Comparison of ENCODE assay signal across 16 mouse cellular contexts in genomic region chr1:62782155-62782554, GRCm38 (mm10).
"Had no signal": no experiment of that assay in that cellular context is flagged by ENCODE, and none has a peak within 500 bp of the region (broad histone marks: within the 10 kb centered on the region; RNA-seq: fewer than 3 reads in every experiment).

No protein-coding gene starts in this region.

- H3K4me3 ChIP-seq: limb, embryonic 12.5 days; limb, embryonic 15.5 days; midbrain, embryonic 12.5 days; midbrain, embryonic 15.5 days; neural tube, embryonic 12.5 days; neural tube, embryonic 15.5 days had no signal

- H3K27ac ChIP-seq: limb, embryonic 12.5 days; limb, embryonic 15.5 days; liver, embryonic 14.5 days; macrophage; midbrain, embryonic 12.5 days; midbrain, embryonic 15.5 days; neural tube, embryonic 12.5 days; neural tube, embryonic 15.5 days had no signal

- H3K9me3 ChIP-seq: limb, embryonic 12.5 days; limb, embryonic 15.5 days; midbrain, embryonic 12.5 days; midbrain, embryonic 15.5 days; neural tube, embryonic 12.5 days; neural tube, embryonic 15.5 days had no signal

- H3K27me3 ChIP-seq: limb, embryonic 15.5 days; midbrain, embryonic 15.5 days; neural tube, embryonic 15.5 days had no signal

- DNase-seq: kidney, postnatal 10 days; left cerebral cortex, postnatal 4 days; liver, postnatal 0 days; lung, embryonic 14.5 days; retina, postnatal 1 day; right cerebral cortex, postnatal 25 days; thymus, adult 18-20 months; thymus, postnatal 36 days had no signal

- H3K36me3 ChIP-seq: midbrain, embryonic 12.5 days; midbrain, embryonic 15.5 days had no signal
